8 mouse cellular contexts compared by ENCODE assay signal in the genomic region with DNA sequence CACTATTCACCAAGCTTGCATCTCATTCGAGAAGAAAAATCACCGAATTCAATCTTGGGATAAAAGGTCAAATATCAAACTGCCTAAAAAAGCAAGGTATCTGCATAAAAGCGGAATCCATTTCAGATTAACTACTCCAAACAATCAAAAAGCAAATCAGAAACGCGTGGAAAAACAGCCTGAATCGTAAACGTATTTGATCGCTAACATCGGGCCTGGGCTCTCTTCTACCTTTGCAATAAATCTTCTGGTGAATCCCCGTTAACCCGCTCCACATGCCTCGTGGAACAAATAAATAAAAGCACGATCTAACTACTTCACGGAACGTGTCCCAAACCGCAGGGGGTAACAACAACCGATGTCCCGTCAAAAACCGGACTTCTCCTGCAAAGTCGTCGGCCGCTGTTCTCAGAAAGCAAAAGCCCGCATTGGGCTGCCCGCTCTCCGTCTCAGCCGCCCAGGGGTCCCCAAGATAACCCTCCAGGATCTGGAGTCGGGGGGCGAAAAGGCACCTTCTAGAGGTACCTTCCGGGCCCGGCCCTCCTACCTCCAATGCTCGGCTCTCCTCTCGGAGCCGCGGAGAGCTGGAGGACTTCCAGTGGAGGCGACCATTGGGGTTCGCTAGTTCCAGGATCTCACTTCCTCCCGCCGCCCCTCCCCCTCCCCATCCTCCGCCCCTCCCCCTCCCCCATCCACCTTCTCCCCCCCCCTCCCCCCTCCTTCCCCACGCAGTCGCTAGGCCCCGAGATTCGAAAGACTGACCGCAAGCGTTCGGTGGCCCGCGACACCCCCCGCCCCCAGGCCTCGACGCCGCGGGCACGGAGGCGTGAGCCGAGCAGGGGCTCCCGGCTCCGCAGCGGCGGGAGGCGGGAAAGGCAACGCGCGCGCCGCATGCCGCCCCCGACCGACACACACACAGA. TPM values are rescaled to one million over a fixed set of nuclear protein-coding genes. Genes with fewer than 3 reads are reported as not detected.
DNase-seq lines count a peak whose midpoint lies in the region; ATAC-seq lines count a peak whose summit lies in the region.

No protein-coding gene starts in this region.

- H3K36me3 ChIP-seq in heart, embryonic 10.5 days = peaks cover 7% of the 10 kb centered on the region
- H3K36me3 ChIP-seq in kidney, embryonic 14.5 days (ENCODE audit: control insufficient read depth, insufficient read depth, low read length) = no peaks in the 10 kb centered on the region
- H3K36me3 ChIP-seq in liver, embryonic 13.5 days = 0 out of 2 replicates have a peak, but pooled peaks cover 4% of the 10 kb centered on the region

- peak; percentile 70 for ATAC-seq in kidney, embryonic 14.5 days (ENCODE audit: low FRiP score, low TSS enrichment)
- ATAC-seq in liver, embryonic 13.5 days (ENCODE audit: low read depth) = peak; percentile 43

- no peaks in the 10 kb centered on the region for H3K27me3 ChIP-seq in heart, embryonic 10.5 days (ENCODE audit: insufficient read depth, poor library complexity, severe bottlenecking)
- H3K27me3 ChIP-seq in kidney, embryonic 14.5 days (ENCODE audit: control insufficient read depth, insufficient read depth, low read length) = no peaks in the 10 kb centered on the region
- no peaks in the 10 kb centered on the region for H3K27me3 ChIP-seq in liver, embryonic 13.5 days

- H3K4me3 ChIP-seq in heart, embryonic 10.5 days = peak overlapping the region; percentile 72
- peak overlapping the region; percentile 71 for H3K4me3 ChIP-seq in kidney, embryonic 14.5 days (ENCODE audit: low read length)
- H3K4me3 ChIP-seq in liver, embryonic 13.5 days (replicated peaks) = peak overlapping the region; percentile 77

- H3K9me3 ChIP-seq in heart, embryonic 10.5 days = no peaks in the 10 kb centered on the region
- H3K9me3 ChIP-seq in kidney, embryonic 14.5 days (ENCODE audit: control insufficient read depth, low read length) = no peaks in the 10 kb centered on the region
- H3K9me3 ChIP-seq in liver, embryonic 13.5 days (replicated peaks) = no peaks in the 10 kb centered on the region

- no peaks in the 10 kb centered on the region for H3K4me1 ChIP-seq in heart, embryonic 10.5 days
- H3K4me1 ChIP-seq in kidney, embryonic 14.5 days (ENCODE audit: control insufficient read depth, insufficient read depth, low read length) = no peaks in the 10 kb centered on the region
- peaks cover 18% of the 10 kb centered on the region for H3K4me1 ChIP-seq in liver, embryonic 13.5 days (replicated peaks)

- H3K27ac ChIP-seq in heart, embryonic 10.5 days = peak overlapping the region; percentile 95
- H3K27ac ChIP-seq in kidney, embryonic 14.5 days (ENCODE audit: low read depth, low read length) = peak overlapping the region; percentile 93
- H3K27ac ChIP-seq in liver, embryonic 13.5 days = peak overlapping the region; percentile 81

- 21% methylated on average over 49 of the region's 69 CpGs for WGBS in heart, embryonic 10.5 days
- WGBS in kidney, embryonic 14.5 days = 25% methylated on average over 34 of the region's 69 CpGs
- 16% methylated on average over 47 of the region's 69 CpGs for WGBS in liver, embryonic 13.5 days (ENCODE audit: insufficient replicate concordance)

- H3K4me2 ChIP-seq in kidney, embryonic 14.5 days (replicated peaks; ENCODE audit: low read depth, low read length) = peak overlapping the region; percentile 43
- peak overlapping the region; percentile 75 for H3K4me2 ChIP-seq in liver, embryonic 13.5 days

- peak; percentile 36 for DNase-seq in 416B (ENCODE audit: low read depth)
- DNase-seq in adipocyte (ENCODE audit: low spot score) = peak; percentile 44
- DNase-seq in embryo, embryonic 11.5 days (ENCODE audit: low read depth, low spot score) = peak; percentile 23
- peak; percentile 76 for DNase-seq in heart, embryonic 10.5 days (ENCODE audit: low spot score)
- peak; percentile 5 for DNase-seq in liver, embryonic 13.5 days
- peak; percentile 55 for DNase-seq in neural tube, embryonic 10.5 days (ENCODE audit: extremely low spot score, low spot score)
- peak; percentile 52 for DNase-seq in testis, postnatal 14 days (ENCODE audit: low spot score)

- peak overlapping the region; percentile 91 for H3K9ac ChIP-seq in kidney, embryonic 14.5 days (ENCODE audit: low read depth, low read length)
- H3K9ac ChIP-seq in liver, embryonic 13.5 days = peak overlapping the region; percentile 88

RNA-seq across cellular contexts. Expression of gene Atrx, which starts 1.0 kb away (rescaled TPM):
- polyA plus RNA-seq in heart, embryonic 10.5 days (2016; fragmentation: Nextera tagmentation; extraction: Ambion mirVana) = 128 and 140 TPM in 2 replicates
- polyA plus RNA-seq in kidney, embryonic 14.5 days (2014; fragmentation: Nextera tagmentation; extraction: Ambion mirVana) = 156 and 223 TPM in 2 replicates
- 51.5 and 62.0 TPM in 2 replicates for polyA plus RNA-seq in liver, embryonic 13.5 days (2015; fragmentation: Nextera tagmentation; extraction: Ambion mirVana)

Comparison
In these comparisons a context has a peak if more than half of its experiments do, and no peak if none do; other contexts are left out.
1. Peak in every context shown above with its lines: DNase-seq, ATAC-seq, H3K4me3 ChIP-seq and H3K27ac ChIP-seq.
2. DNase-seq: peak in every context shown above with its lines; median percentile 76 in heart, embryonic 10.5 days; 55 in neural tube, embryonic 10.5 days; 52 in testis, postnatal 14 days; 44 in adipocyte; 36 in 416B; 23 in embryo, embryonic 11.5 days; 5 in liver, embryonic 13.5 days.